Mouse (Mus musculus): ENCODE measurements around the gene Cdc42se1.
"Not testable (repeated sequence)": the region's sequence is repeated elsewhere in the genome, so short reads cannot be mapped to it uniquely, and the experiment has no call there.

Gene Cdc42se1

DNA sequence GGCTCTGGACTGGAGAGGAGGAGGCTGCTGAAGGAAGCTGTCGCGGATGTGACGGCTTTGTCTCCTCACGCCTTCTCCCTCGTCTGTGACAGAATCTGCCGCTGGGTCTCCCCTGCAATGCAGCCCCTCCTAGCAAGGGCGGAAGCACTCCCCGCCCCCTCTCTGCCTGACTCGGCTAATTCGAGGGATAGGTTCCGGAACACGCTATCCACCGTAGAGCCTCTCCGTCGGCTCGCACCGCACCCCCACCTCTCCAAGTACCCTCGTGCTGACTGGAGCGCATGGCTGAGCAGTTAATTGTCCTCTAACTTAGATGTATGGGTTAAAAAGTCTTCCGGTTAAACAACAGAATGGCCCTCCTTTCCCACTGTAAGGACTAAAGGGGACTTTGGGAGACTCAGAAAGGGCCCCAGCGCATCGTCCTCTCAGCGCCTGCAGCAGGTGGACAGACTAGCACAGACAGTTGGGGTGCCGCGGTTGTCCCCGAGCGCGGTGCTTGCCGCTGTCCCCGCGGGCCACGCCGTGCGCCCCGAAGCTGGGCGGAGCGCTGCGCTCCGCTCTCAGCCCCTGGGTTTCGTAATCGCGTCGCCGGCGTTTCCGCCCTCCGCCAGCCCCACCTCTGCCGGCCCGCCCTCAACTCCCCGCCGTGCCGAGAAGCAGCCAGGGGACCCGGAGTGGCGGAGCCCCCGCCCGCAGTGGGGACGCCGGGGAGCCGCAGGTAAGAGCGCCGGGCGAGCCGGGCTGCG is at the start of gene Cdc42se1:
TSS of gene Cdc42se1 (plus strand) at position 585 of the 746 bp plus-strand sequence.
- in situ Hi-C loops (cut with MboI, MseI): no loop called here

DNA sequence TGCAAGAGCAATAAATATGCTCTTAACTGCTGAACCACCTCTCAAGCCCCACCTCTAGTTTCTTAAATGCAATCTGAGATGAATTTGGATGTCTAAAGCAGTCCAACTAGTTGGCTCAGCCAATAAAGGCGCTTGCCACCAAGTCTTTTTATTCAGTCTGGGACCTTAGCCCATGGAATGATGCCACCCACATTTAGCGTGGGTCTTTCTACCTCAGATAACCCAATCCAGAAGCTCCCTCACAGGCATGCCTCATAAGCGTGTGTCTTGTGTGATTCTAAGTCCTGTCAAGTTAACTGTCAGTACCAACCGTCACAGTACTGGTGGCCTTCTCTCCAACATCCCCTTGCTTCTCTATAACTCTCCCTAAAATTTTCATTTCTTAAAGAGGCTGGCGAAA is 49.6 kb upstream of the Cdc42se1 start:
- in situ Hi-C loops (cut with MboI, MseI): no loop called here

DNA sequence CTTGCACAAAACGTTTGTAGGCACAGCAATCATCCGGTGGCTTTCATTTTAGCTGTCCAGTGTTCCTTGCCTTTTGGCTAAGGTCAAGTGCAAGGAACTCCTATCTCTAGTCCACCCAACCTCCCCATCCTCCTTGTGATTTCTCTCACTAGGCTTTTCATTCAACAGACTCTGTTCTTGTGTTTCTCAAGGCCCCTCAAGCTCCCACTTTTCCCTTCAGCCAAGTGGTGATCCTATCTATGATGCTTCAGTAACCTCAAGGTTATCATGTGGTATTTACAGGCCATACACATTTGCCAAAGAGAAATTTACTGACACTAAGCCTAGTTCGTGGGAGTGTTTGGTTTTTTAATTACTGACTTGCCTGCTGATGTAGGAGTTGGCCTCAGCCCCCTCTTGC is 48.6 kb upstream of the Cdc42se1 start:
- in situ Hi-C loops (cut with MboI, MseI): no loop called here

DNA sequence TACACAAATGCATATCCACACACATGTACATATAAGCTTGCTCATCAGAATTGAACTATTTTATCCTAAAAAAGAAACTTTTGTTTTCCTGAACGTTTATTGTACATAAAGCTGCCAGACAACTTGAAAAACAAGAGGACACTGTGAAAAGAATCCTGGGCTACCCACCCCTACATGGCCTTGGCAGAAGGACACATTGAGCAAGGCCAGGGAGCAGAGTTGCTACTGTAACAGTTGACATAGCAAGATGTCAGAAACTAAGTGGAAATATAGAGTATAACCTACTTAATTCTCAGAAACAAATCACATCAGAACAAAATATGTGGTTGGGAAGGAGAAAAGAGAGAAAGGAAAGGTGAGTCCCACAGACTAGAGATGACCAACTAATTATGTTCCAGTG is 46.7 kb upstream of the Cdc42se1 start:
- in situ Hi-C loops (cut with MboI, MseI): no loop called here

DNA sequence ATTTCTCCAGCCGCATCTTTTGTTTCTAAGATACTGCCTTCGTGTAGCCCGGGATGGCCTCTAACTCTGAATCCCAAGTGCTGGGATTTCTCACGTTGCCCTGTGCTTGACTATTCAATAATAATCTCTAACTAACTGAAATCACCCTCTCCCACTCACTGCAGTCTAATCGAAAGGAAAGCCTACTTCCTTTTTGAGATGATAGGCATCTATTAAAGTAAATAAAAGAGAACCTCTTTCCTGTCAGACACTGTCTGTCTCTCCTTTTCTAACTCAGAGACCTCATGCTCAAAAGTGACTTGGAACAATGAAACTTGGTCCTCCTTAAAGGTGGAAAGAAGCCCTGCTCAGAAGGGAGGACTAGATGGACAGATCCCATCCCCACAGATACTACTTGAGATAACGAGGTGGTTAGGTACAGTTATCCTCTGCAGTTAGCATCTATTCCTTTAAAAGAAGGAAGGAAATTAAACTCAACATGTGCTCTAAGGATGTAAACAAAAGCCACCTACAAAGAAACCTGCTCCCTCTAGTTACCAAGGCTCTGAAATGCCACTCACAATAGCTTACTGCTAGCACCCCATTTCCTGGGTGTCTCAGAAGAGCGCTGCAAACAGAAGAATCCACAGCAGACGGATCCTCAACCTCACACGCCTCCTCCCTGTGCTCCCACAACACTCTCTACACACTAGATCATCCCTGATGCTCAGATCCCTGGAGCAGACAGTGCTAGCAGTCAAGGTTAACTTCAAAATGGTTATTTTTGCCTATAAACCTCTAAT is 43.5 kb upstream of the Cdc42se1 start:
- in situ Hi-C loops (cut with MboI, MseI): no loop called here

DNA sequence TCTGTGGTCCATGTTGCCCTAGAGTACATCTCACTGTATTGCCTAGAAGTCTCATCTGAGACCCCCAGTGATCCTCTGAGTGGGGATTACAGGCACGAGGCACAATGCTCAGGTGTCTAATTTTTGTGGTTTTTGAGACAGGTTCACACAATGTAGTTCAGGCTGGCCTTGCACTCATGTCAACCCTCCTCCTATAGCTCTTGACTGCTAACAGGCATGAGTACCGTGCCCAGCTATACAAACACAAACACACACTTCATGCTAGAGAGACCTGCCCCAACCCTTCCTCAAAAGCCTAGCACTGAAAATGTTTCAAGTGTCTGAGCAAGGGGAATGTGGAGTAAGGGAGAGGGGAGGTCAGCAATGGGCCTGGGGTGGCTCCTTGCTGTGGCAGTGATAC is 42.4 kb upstream of the Cdc42se1 start:
- in situ Hi-C loops (cut with MboI, MseI): no loop called here

DNA sequence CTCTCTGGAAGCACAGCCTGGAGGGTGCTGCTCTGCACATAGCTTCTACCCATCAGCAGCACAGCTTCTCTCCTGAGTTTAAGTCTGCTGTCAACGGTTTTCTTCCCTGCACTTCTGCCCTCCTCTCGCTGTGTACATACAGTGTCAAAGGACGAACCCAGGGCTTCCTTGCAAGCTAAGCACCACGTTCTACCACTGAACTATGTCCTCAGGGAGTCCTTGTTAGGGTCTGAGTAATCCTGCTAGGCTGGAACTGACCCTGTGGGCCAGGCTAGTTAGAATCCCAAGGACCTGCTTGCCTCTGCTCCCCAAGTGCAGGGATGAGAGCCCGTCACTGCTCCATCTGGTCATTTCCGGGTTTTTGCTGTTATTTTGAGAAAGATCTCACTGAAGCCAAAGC is 41.6 kb upstream of the Cdc42se1 start:
- in situ Hi-C loops (cut with MboI, MseI): no loop called here

DNA sequence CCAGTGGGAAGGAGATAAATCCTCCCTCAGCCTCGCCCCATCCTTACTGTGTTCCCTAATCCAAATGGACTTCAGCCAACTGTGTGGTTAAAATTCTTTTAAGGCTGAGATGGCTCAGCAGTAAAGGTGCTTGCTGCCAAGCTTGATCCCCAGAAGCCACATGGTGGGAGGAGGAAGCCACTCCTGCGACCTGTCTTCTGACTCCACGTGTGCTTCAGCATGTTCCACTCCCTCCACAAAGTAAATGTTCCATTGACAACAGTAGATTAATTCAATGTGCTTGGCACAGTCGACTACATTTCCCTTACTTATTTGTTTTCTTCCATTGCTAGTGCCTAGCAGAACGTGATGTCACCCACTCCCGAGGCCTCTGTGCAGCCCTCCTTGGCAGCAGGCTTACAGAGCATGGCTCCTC is 33.8 kb upstream of the Cdc42se1 start:
- in situ Hi-C loops (cut with MboI, MseI): no loop called here

DNA sequence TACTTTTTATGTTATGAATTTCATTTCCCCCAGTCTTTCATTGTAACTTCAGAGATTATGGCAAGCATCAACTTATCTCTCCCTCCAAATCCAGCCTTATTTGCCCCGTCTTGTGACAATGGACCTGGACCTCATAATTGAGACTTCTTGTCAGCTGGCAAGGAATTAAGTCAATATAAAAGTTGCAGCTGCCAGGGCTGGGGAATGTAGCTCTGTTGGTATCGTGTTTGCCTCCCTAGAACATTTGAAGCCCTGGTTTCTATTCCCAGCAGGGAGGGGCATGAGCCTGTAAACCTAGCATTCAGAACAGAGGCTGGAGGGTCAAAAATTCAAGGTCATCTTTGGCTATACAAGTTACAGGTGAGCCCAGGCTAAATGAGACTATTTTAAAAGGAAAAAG is 32.8 kb upstream of the Cdc42se1 start:
- in situ Hi-C loops (cut with MboI, MseI): no loop called here

DNA sequence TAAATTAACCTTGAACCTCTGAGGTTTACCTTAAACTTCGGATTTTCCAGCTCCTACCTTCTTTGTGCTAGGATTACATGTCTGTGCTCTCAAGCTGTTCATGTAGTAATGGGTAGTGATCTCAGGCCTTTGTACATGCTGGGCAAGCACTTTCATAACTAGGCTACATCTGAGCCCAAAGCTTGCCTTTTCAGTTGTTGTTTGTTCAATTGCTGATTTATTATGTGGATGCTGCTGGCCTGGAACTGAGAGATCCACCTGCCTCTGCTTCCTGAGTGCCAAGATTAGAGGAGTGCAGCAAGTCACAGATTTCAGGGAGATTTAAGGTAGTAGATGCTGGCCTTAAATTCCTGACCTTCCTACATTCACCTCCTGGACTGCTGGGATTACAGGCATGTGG is 29.4 kb upstream of the Cdc42se1 start:
- in situ Hi-C loops (cut with MboI, MseI): no loop called here

DNA sequence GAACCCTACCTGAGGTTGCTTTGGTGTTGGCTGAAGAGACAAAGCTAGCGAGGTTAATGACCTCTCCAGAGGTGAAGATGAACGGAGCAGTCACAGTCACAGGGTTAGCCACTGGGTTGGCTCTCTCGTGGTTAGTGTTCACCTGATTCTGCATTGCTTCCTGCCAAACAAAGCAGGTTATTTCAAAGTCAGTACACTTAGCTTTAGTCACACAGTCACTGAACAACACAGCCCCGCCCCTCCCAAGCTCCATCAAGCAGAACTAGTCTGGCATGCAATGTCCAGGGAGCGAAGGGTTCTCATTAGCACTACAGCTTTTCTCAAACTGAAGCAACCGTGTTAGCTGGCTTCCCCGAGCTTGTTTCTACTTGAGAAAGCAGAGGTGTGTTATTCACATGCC is 28.4 kb upstream of the Cdc42se1 start:
- in situ Hi-C loops (cut with MboI, MseI): no loop called here

DNA sequence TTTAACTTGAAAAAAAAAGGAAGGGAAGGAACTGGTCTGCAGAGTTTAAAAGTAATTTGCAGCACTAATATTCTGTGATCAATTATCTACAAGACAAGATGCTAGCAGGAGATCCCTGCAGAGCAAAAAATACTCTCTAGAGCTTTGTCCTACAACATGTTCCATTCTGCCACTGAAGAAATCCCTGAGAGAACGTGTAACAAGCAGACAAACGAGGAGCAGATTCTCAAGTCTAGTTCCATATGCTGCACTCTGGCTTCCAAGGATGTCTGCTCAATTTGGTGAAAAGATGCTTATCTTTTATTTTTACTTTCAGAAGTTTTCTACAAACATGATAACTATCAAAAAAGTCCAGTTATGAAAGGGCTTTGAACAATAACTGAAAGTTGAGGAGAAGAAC is 28.0 kb upstream of the Cdc42se1 start:
- in situ Hi-C loops (cut with MboI, MseI): no loop called here

DNA sequence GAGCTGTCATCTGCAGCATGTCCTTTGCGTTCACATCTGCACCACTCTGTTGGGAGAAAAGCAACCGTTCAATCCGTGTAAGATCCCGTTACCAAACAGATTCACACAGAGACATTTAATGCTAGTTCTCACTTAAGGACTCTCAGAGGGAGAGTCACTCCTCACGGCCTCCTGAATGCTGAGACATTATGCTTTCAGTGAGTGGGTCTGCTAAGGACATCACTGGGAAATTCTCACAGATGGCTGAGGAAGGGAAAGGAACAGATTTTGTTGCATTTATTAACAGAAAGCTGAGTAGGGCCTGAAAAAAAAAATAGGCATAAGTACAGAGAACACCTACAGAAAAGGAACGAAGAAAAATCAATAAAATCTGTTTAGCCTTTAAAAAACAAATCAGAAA is 24.7 kb upstream of the Cdc42se1 start:
- in situ Hi-C loops (cut with MboI, MseI): no loop called here

DNA sequence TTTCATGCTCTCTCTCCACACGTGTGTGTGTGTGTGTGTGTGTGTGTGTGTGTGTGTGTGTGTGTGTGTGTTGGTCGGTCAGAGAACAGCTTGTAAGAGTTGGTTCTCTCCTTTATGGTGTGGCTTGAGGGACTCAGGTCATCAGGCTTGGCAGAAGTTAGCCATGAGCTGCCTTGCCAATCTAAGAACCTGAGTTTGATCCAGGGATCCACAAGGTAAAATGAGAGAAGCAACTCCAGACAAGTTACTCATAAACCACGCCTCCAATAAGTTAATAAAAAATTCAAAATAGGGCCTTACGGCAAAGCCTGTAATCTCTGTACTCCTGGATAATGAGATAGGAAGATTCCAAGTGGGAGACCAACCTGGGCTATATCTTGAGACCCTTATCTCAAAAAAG is 20.2 kb upstream of the Cdc42se1 start:
- in situ Hi-C loops (cut with MboI, MseI): no loop called here

DNA sequence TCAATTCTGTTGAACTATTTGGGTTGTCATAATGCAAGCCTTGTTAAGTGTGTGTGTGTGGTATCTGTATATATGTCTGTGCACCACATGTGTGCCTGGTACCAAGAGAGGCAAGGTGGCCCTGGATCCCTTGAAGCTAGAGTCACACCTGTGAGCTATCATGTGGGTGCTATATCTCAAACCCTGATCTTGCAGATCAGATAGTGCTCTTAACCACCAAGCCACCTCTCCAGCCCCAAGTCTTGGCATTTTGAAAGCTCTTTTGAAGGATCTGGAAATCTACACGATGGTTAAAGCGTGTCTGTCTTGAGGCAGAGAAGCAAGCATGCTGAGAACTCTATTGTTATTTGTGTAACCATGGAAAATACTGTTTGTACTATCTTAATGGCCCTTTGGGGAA is 17.9 kb upstream of the Cdc42se1 start:
- in situ Hi-C loops (cut with MboI, MseI): no loop called here

DNA sequence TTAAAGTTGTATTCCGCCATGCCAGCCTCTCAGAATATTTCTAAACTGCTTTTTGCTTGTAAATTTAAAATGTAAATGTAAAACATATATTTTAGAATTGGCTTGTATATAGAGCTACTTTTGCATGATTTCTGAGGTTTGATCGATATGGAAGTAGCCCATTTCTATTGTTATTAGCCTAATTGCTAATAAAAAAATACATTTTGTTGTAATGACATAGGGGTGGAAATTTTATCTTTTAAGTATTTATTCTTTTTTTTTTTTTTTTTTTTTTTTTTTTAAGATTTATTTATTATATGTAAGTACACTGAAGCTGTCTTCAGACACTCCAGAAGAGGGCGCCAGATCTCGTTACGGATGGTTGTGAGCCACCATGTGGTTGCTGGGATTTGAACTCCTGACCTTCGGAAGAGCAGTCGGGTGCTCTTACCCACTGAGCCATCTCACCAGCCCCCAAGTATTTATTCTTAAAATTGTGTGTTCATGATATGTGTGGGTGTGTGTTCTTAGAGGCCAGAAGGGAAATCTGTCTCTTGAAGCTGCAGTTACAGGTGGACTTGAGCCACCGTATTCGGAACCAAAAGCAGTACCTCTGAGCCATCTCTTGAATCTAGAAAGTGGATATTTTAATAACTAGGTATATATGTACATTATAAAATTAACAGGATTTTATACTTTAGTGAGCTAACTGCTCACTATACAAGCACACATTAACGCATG is 15.5 kb upstream of the Cdc42se1 start:
- in situ Hi-C loops (cut with MboI, MseI): not testable (repeated sequence)

DNA sequence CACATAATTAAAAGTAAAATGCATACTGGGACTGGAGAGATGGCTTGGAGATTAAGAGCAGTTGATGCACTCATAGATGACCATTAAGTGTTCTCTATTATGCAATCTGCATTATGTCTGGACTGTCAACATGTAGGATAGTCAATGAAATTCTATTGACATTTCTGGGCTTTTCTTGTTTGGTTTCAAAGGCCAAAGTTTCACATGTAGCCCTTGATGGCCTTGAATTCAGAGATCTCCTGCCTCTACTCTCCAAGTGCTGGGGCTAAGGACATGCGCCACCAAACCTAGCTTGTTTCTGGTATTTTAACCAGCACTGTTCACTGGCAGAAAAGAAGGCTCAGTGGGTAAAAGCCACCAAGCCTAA is 14.9 kb upstream of the Cdc42se1 start:
- in situ Hi-C loops (cut with MboI, MseI): no loop called here

DNA sequence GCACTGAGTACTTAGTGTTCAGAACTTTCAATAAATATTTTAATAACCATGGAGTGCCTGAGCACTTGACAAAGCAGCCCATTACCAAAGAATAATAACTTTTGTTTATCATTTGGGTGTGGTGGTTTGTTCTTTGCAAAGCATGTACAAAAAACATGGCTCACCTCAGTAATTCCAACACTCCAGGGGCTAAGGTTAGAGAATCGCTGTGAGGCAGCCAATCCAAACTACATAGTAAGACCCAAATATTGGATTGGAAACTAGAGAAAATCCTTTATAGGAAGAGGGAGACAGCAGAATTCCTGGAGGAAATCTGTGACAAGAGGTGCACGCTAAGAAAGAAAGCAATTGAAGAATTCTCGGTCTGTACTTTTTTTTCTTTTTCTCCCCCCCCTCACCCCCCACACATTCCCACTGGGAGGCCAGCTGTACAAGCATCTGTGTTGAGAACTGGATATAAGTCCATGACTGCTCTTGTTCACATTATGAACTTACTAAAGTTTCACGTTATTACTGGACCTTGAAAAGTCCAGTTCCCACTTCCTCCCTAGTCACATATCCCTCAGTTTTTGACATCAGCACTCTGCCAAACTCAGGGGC is 11.8 kb upstream of the Cdc42se1 start:
- in situ Hi-C loops (cut with MboI, MseI): no loop called here

DNA sequence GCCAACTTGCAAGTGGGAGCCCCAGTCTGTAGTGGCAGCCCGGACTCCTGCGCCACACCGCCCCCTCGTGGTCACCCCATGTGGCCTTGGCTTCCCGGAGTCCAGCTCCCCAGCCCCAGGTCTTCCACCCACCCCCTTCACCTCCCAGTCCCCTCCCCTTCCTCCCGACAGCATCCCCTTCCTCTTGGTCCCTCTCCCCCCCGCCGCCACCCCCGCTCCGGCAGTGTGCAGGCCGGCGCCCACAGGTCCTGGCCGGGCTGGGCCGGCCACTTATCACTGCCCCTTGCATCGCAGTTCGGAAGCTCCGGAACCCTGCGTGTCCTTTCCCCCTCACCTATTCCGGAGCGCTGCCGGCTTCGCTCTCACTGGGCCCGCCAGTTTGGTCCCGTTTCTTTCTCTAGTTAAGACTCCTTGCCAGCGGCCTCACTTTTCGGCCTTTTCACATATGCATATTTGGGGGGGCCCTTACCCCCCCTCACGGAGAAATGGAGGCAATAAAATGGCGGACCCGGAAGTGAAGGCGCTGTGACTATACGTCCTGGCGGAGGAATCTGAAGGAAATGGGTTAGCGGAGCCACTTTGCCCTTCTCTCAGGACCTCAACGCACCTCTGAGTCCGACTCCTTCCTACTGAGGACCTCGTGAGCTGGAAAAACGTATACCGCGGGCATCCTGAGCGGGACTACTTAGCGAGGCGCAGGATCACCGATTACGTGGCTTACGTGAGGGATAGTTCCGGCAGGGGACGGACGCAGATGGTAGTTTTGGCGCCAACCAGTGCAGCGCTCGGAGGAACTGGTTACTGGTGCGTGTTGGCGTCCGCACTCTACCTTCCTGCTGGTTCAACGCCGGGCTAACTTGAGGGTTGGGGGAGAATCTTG is 11.0 kb upstream of the Cdc42se1 start, which contains the start of gene Gabpb2:
TSS of gene Gabpb2 (minus strand) at position 662 of the 880 bp plus-strand sequence.
- in situ Hi-C loops (cut with MboI, MseI): no loop called here

DNA sequence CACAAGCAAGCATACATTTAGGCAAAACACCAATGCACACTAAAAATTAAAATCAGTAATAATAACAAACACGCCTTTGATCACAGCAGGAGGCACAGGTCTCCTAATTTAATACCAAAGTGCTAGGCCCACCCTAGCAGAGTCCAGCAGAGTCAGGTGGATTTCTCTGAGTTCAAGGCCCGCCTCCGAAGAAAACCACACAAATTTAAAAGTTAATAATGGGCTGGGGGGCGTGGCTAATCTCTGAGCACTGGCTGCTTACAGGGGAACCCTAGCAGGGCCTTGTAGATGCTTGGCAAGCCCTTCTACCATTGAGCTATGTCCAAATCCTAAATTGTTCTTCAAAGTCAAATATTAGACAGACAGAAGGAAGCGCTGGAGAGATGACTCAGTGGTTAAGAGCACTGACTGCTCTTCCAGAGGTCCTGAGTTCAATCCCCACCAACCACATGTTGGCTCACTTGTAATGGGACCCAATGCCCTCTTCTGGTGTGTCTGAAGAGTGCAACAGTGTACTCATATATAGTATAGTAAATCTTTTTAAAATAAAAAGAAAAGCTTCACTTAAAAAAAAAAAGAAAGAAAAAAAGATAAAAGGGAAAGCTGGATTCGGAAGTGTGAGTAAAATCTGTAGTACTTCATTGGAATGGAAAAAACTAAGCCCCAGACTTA is 9.9 kb upstream of the Cdc42se1 start:
- in situ Hi-C loops (cut with MboI, MseI): no loop called here

DNA sequence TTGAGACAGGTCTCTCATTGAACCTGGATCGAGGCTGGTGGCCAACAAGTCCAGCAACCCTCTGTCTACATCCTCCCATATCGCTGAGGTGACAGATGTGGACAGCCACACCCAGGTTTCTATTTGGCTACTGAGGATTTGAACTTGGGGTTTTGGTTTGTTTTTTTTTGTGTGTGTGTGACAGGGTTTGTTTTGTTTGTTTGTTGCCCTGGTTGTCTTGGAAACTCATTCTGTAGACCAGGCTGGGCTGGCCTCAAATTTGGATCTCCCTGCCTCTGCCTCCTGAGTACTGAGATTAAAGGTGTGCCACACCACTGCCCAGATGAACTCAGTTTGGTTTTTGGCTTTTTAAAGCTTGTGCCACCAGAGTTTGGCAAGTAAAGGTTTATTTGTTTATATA is 5.5 kb upstream of the Cdc42se1 start:
- in situ Hi-C loops (cut with MboI, MseI): no loop called here

Data from T-helper 1 cell (primary cell).